Mouse (Mus musculus) layer of hippocampus, adult 18-20 months (tissue): ENCODE measurements at regions not wholly inside any gene's neighbourhood (a gene's known extent, or its start where the extent isn't known, plus 50 kb on each side); places are given as distances from the start of the nearest gene placed in this dataset.
A peak's percentile ranks its signal among the peaks of the same experiment; 100 is the strongest.
"Not testable (repeated sequence)": the region's sequence is repeated elsewhere in the genome, so short reads cannot be mapped to it uniquely, and the experiment has no call there.

ENCODE experiments used
- DNase-seq, 2 experiments: peaks; one replicate each; pipeline ENCODE4 v3.0.0; 2022; ENCODE audit warnings: low spot score in 2 of 2

- peak; percentile 57 to 83 for DNase-seq
These were observed 195.6 kb downstream of the Fam198b start for GRCm38 (mm10) chr3:80079801-80080418.

- no peak for DNase-seq
These were observed 196.9 kb downstream of the Fam198b start for GRCm38 (mm10) chr3:80081210-80081609.

- DNase-seq, result no peak
These were observed 198.6 kb downstream of the Fam198b start for GRCm38 (mm10) chr3:80082780-80083519.

- peak; percentile 28 to 71 for DNase-seq
These were observed 199.8 kb downstream of the Fam198b start for GRCm38 (mm10) chr3:80084168-80084567.

GRCm38 (mm10) chr3:80099625-80100024, 215.3 kb downstream of the Fam198b start:
- no peak for DNase-seq

- DNase-seq, result no peak
These were observed 235.9 kb downstream of the Fam198b start for GRCm38 (mm10) chr3:80120177-80120736.

GRCm38 (mm10) chr3:80123666-80124065, 239.3 kb downstream of the Fam198b start:
- DNase-seq, result no peak

- no peak for DNase-seq
These were observed 240.3 kb downstream of the Fam198b start for GRCm38 (mm10) chr3:80124621-80125020.

- no peak for DNase-seq
These were observed 257.4 kb downstream of the Fam198b start for GRCm38 (mm10) chr3:80141697-80142096.

- DNase-seq, result no peak
These were observed 276.1 kb downstream of the Fam198b start for GRCm38 (mm10) chr3:80160473-80160872.

- DNase-seq, result no peak
These were observed 297.4 kb downstream of the Fam198b start for GRCm38 (mm10) chr3:80181749-80182148.

GRCm38 (mm10) chr3:80182161-80182560, 297.8 kb downstream of the Fam198b start:
- DNase-seq, result not testable (repeated sequence)

- no peak for DNase-seq
These were observed 303.1 kb downstream of the Fam198b start for GRCm38 (mm10) chr3:80187406-80187805.

GRCm38 (mm10) chr3:80200904-80201303, 316.6 kb downstream of the Fam198b start:
- peak in 1 of 2 experiments; percentile 63 for DNase-seq

- DNase-seq, result no peak
These were observed 320.5 kb downstream of the Fam198b start for GRCm38 (mm10) chr3:80204821-80205220.

- DNase-seq, result peak; percentile 57 to 85
These were observed 321.0 kb downstream of the Fam198b start for GRCm38 (mm10) chr3:80205351-80205750.

- DNase-seq, result peak; percentile 18 to 57
These were observed 322.7 kb downstream of the Fam198b start for GRCm38 (mm10) chr3:80207022-80207421.

GRCm38 (mm10) chr3:80208028-80208427, 323.7 kb downstream of the Fam198b start:
- DNase-seq, result no peak

GRCm38 (mm10) chr3:80209596-80209995, 325.3 kb downstream of the Fam198b start:
- DNase-seq, result no peak

- DNase-seq, result peak; percentile 43 to 66
These were observed 327.2 kb downstream of the Fam198b start for GRCm38 (mm10) chr3:80211323-80212109.

GRCm38 (mm10) chr3:80248611-80249010, 364.3 kb downstream of the Fam198b start:
- peak; percentile 25 to 71 for DNase-seq

- DNase-seq, result peak in 1 of 2 experiments; percentile 29
These were observed 365.6 kb downstream of the Fam198b start for GRCm38 (mm10) chr3:80249974-80250373.
